Mouse (Mus musculus) heart, embryonic 13.5 days (tissue): Measurements from ENCODE around the gene Antxr1. TPM values are rescaled to one million over a fixed set of nuclear protein-coding genes. Genes with fewer than 3 reads are reported as not detected.

Source experiments
- ATAC-seq: fragments of 200-750 bp; cut with Nextera tagmentation; 2 replicates; pipeline ENCODE4 v1.8.0; 2017; ENCODE audit warnings: moderate TSS enrichment; ENCODE audit not compliant: insufficient number of reproducible peaks, low FRiP score, low TSS enrichment; ENCODE audit errors: extremely low read depth
- H3K27ac ChIP-seq: fragments of 300-500 bp; sonication (generic); replicated peaks from 2 replicates; pipeline ENCODE4 v1.5.1; 2015; ENCODE audit warnings: moderate library complexity, mild to moderate bottlenecking, inconsistent platforms
- H3K27me3 ChIP-seq: fragments of 300-500 bp; sonication (generic); replicated peaks from 2 replicates; pipeline ENCODE4 v1.6.1; 2015; ENCODE audit warnings: mild to moderate bottlenecking, inconsistent platforms
- H3K36me3 ChIP-seq: fragments of 300-500 bp; sonication (generic); 2 replicates; pipeline ENCODE4 v1.6.1; 2015; ENCODE audit warnings: mild to moderate bottlenecking, inconsistent platforms
- H3K4me1 ChIP-seq: fragments of 300-500 bp; sonication (generic); 2 replicates; pipeline ENCODE4 v1.6.1; 2015; ENCODE audit warnings: inconsistent platforms
- H3K4me2 ChIP-seq: fragments of 300-500 bp; sonication (generic); 2 replicates; pipeline ENCODE4 v1.6.1; 2015; ENCODE audit warnings: inconsistent platforms, mild to moderate bottlenecking, moderate library complexity
- H3K4me3 ChIP-seq: fragments of 300-500 bp; sonication (generic); 2 replicates; pipeline ENCODE4 v1.5.1; 2015; ENCODE audit warnings: moderate library complexity, mild to moderate bottlenecking, inconsistent platforms
- H3K9ac ChIP-seq: fragments of 300-500 bp; sonication (generic); 2 replicates; pipeline ENCODE4 v1.6.1; 2015; ENCODE audit warnings: inconsistent platforms, mild to moderate bottlenecking, moderate library complexity
- H3K9me3 ChIP-seq: fragments of 300-500 bp; sonication (generic); 2 replicates; pipeline ENCODE4 v1.6.1; 2016; ENCODE audit warnings: inconsistent platforms
- WGBS: fragments of 180-500 bp; shearing (Covaris S2); methylation state at CpG from one replicate; pipeline ENCODE4 v1.1.7; 2015; ENCODE audit warnings: mixed read lengths; 5-methylcytosine and 5-hydroxymethylcytosine counted together
- polyA plus RNA-seq: library from polyadenylated mRNA; unstranded; fragments of >200 nt; fragmentation: Nextera tagmentation; extraction: Ambion mirVana; gene quantifications from 2 replicates; pipeline ENCODE4 v1.2.1, GENCODE M21; 2015

Antxr1 gene
- polyA plus RNA-seq, 1 experiment from 2014 or later: 4.5 TPM

GRCm38 (mm10) chr6:87248226-87248834 lies 87.3 kb downstream of the Antxr1 start:
- no peaks in the 10 kb centered on the region; the same call in 1 of the 2 replicates for H3K4me1 ChIP-seq
- no peaks in the 10 kb centered on the region for H3K9me3 ChIP-seq
- 69% methylated on average over 9 of the region's 9 CpGs for WGBS
- peaks cover 5% of the 10 kb centered on the region; the same call in 1 of the 2 replicates for H3K36me3 ChIP-seq
- no peaks in the 10 kb centered on the region for H3K27me3 ChIP-seq
- H3K9ac ChIP-seq: no peak overlapping the region
- no peak overlapping the region for H3K4me2 ChIP-seq
- ATAC-seq: no peak
- H3K4me3 ChIP-seq: no peak overlapping the region
- H3K27ac ChIP-seq: no peak overlapping the region

DNA sequence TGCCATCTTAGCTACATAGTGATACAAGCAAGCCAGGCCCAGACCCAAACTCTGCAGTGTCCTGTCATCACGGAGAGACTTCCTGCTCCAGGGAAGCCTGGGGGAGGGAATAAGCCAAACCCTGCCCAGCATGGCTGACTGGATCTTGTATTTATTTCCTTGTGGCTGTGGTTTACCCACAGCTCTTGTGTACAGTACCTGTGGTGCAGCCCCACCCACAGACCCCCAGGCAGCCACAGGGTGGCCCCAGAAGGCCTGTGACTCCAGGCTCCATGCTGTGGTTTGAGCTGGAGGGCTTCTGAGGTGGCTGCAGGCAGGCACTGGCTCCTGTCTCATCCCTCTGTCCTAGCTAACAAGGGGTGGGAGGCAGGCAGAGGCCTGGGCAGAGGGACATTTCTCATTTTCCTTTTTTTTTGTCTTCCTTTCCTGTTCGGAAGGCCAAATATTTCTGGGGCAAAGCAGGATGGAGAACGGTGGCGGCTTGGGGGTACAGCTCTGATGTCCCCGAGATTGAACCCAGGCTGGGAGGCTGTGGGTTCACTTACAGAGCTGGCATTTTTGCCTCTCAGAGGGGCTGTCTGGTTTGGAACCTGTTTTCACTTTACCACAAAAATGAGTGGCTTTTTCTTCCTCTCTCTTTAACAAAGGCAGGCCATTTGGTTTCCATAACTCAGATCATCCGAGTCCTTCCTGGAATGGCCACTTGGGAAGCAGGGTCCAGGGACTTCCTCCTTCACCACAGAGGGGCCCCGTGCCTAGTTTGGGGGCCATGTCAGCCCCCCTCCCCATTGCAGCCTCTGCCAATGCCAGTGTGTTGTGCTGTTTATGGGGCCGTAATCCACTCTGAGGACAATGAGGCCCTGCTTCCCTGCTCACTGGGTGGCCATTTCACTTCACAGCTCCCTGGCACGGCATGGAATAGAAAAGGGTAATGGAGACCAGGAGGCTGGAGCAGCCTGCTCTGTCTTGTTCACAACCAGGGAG lies 91.2 kb downstream of the Antxr1 start:
- no peaks in the 10 kb centered on the region for H3K9me3 ChIP-seq
- H3K4me3 ChIP-seq: no peak overlapping the region
- H3K27ac ChIP-seq: no peak overlapping the region
- 74% methylated on average over 9 of the region's 9 CpGs for WGBS
- H3K27me3 ChIP-seq: no peaks in the 10 kb centered on the region
- H3K4me2 ChIP-seq: no peak overlapping the region
- H3K4me1 ChIP-seq: peaks cover 10% of the 10 kb centered on the region
- ATAC-seq: no peak
- no peak overlapping the region for H3K9ac ChIP-seq
- peaks cover 24% of the 10 kb centered on the region for H3K36me3 ChIP-seq

DNA sequence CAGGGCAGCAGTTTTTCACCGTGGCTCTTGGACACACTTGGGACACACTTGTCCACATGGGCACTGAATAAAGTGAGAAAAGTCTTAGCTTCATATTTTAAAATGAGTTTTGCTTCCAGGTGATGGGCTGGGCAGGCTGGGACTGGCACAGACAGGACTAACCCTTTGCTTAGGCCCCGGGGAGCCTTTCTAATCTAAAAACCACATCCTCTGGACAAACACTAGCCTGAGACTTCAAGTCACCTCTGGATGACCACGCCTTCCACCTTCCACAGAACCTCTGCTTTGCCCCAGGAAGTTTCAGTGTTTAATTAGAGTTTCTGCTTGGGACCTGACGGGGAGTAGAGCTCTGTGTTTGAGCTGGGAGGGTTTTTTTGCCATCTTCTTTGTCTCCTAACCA lies 98.4 kb downstream of the Antxr1 start:
- no peak overlapping the region for H3K4me3 ChIP-seq
- 59% methylated on average over 4 of the region's 4 CpGs for WGBS
- H3K27me3 ChIP-seq: no peaks in the 10 kb centered on the region
- 0 out of 2 replicates have a peak overlapping the region, but pooled peaks have one; percentile 19 for H3K9ac ChIP-seq
- H3K27ac ChIP-seq: no peak overlapping the region
- no peak overlapping the region for H3K4me2 ChIP-seq
- peaks cover 30% of the 10 kb centered on the region for H3K36me3 ChIP-seq
- H3K9me3 ChIP-seq: no peaks in the 10 kb centered on the region
- ATAC-seq: no peak
- peaks cover 9% of the 10 kb centered on the region for H3K4me1 ChIP-seq

- Histone ChIP-seq H3K9me3 (no peaks in the 10 kb centered on the region), H3K9ac (no peak overlapping the region), H3K27ac (no peak overlapping the region), H3K4me1 (no peaks in the 10 kb centered on the region), H3K36me3 (peaks cover 27% of the 10 kb centered on the region), H3K4me2 (no peak overlapping the region), H3K27me3 (no peaks in the 10 kb centered on the region), H3K4me3 (no peak overlapping the region)
- 62% methylated on average over 8 of the region's 8 CpGs for WGBS
- no peak for ATAC-seq
Measured at GRCm38 (mm10) chr6:87236061-87236460, 99.6 kb downstream of the Antxr1 start.

GRCm38 (mm10) chr6:87233111-87233510 lies 102.5 kb downstream of the Antxr1 start:
- WGBS: 80% methylated on average over 4 of the region's 4 CpGs
- H3K27ac ChIP-seq: no peak overlapping the region
- no peak overlapping the region for H3K9ac ChIP-seq
- peaks cover 11% of the 10 kb centered on the region for H3K36me3 ChIP-seq
- H3K4me2 ChIP-seq: no peak overlapping the region
- no peaks in the 10 kb centered on the region for H3K27me3 ChIP-seq
- peaks cover 7% of the 10 kb centered on the region; the same call in 1 of the 2 replicates for H3K9me3 ChIP-seq
- H3K4me1 ChIP-seq: no peaks in the 10 kb centered on the region
- no peak for ATAC-seq
- H3K4me3 ChIP-seq: no peak overlapping the region

DNA sequence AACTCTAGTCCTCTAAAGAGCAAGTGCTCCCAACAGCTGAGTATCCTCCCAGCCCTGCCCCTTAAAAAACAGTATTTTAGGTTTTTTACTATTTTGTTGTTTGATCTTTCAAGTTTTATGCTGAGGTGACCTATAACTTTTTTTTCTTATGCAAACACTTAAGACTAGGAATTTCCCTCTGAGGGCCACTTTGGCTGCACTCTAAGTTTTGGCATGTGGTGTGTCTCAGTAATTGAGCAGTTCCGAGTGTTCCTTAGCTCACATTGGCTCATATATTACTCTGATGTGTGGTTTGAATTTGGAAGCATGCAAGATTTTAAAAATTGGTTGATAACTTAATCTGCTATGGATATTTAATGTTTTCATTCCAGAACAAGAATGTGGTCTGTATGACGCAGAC lies 105.6 kb downstream of the Antxr1 start:
- ATAC-seq: no peak
- WGBS: 87% methylated on average over 2 of the region's 2 CpGs

DNA sequence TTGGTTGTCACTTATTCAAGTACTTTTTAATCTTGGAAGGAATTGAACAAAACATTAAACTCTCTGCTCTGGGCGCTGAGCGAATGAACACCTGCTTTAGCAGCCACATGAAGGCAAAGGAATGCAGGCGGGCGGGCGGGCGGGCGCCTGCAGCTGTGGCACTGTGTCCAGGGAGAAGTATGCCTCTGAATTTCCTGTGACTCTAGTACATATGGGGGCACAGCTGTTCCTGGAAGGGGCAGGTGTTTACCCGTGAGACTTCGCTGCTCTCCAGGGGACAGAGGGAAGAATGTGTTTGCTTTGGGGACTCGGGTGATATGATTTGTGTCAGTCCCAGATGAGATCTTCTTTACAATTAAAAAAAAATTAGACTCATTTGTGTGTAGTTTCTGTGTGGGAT lies 107.7 kb downstream of the Antxr1 start:
- WGBS: 79% methylated on average over 10 of the region's 10 CpGs
- no peak overlapping the region for H3K9ac ChIP-seq
- H3K36me3 ChIP-seq: peaks cover 7% of the 10 kb centered on the region; the same call in 1 of the 2 replicates
- H3K27me3 ChIP-seq: no peaks in the 10 kb centered on the region
- no peak for ATAC-seq
- H3K4me3 ChIP-seq: no peak overlapping the region
- peaks cover 25% of the 10 kb centered on the region for H3K4me1 ChIP-seq
- peaks cover 7% of the 10 kb centered on the region; the same call in 1 of the 2 replicates for H3K9me3 ChIP-seq
- no peak overlapping the region for H3K27ac ChIP-seq
- no peak overlapping the region for H3K4me2 ChIP-seq

More for the DNA sequence above, 105.6 kb downstream of the Antxr1 start:
- no peak overlapping the region for H3K27ac ChIP-seq
- no peaks in the 10 kb centered on the region for H3K27me3 ChIP-seq
- H3K9me3 ChIP-seq: peaks cover 7% of the 10 kb centered on the region; the same call in 1 of the 2 replicates
- no peak overlapping the region for H3K9ac ChIP-seq
- H3K36me3 ChIP-seq: peaks cover 11% of the 10 kb centered on the region
- peaks cover 16% of the 10 kb centered on the region for H3K4me1 ChIP-seq
- no peak overlapping the region for H3K4me2 ChIP-seq
- no peak overlapping the region for H3K4me3 ChIP-seq

DNA sequence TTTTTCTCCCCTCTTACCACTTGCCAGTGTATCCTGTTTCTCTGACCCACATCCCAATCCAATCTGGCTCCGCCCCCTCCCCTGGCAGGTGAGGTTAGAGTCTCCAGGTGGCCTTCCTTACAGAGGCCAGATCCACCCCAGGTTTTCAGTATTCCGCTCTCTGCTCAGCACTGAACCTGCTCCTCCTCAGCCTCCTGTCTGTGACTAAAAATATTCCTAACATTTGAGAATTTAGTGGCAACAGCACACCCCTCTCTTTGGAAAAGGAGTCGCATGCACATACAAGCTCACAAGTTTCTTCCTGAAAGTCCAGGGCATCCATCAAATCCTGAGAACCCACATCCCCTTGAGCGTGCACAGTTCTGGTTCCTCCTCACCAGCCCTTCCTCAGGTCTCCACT lies 109.3 kb downstream of the Antxr1 start:
- Histone ChIP-seq H3K36me3 (peaks cover 7% of the 10 kb centered on the region; the same call in 1 of the 2 replicates), H3K9me3 (peaks cover 7% of the 10 kb centered on the region; the same call in 1 of the 2 replicates), H3K4me3 (no peak overlapping the region), H3K4me2 (no peak overlapping the region), H3K9ac (no peak overlapping the region), H3K27ac (no peak overlapping the region), H3K4me1 (peaks cover 30% of the 10 kb centered on the region), H3K27me3 (no peaks in the 10 kb centered on the region)
- 71% methylated on average over 4 of the region's 4 CpGs for WGBS
- ATAC-seq: no peak

GRCm38 (mm10) chr6:87225286-87225685 lies 110.3 kb downstream of the Antxr1 start:
- Histone ChIP-seq H3K4me2 (no peak overlapping the region), H3K27me3 (no peaks in the 10 kb centered on the region), H3K4me3 (no peak overlapping the region), H3K4me1 (peaks cover 30% of the 10 kb centered on the region), H3K9ac (peak overlapping the region; percentile 28; the same call in 1 of the 2 replicates), H3K27ac (no peak overlapping the region), H3K36me3 (0 out of 2 replicates have a peak, but pooled peaks cover 4% of the 10 kb centered on the region), H3K9me3 (peaks cover 7% of the 10 kb centered on the region; the same call in 1 of the 2 replicates)
- 79% methylated on average over 1 of the region's 1 CpGs for WGBS
- ATAC-seq: no peak

- WGBS: 49% methylated on average over 10 of the region's 10 CpGs
- Histone ChIP-seq H3K27me3 (no peaks in the 10 kb centered on the region), H3K27ac (peak overlapping the region; percentile 37; the same call in 1 of the 2 replicates), H3K4me3 (no peak overlapping the region), H3K36me3 (no peaks in the 10 kb centered on the region), H3K9ac (no peak overlapping the region), H3K4me1 (peaks cover 34% of the 10 kb centered on the region), H3K4me2 (no peak overlapping the region), H3K9me3 (no peaks in the 10 kb centered on the region)
- ATAC-seq: no peak
Measured at GRCm38 (mm10) chr6:87222854-87223631, 112.6 kb downstream of the Antxr1 start.
